Mouse (Mus musculus): ENCODE results near the gene Zfp94. TPM values are rescaled to one million over a fixed set of nuclear protein-coding genes. Genes with fewer than 3 reads are reported as not detected.
A peak's percentile ranks its signal among the peaks of the same experiment; 100 is the strongest.
"Not testable (repeated sequence)": the region's sequence is repeated elsewhere in the genome, so short reads cannot be mapped to it uniquely, and the experiment has no call there.

The Zfp94 gene
- polyA plus RNA-seq, 1 experiment from 2014 or later: 25.9 TPM

DNA sequence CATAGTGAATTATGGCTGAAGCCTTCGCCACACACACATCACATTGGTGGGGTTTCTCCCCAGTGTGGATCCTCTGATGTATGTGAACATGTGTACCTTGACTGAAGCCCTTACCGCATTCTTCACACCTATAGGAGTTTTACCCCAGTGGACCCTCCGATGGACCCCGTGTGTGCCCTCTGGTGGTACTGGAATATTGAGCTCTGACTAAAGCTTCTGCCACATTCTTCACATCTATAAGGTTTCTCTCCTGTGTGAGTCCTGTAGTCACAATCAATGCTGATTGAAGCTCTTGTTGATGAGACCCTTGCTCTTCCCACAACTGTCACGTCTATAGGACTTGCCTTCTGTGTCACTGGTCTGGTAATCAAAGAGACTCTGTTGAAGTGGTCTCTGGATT lies 28.8 kb downstream of the Zfp94 start:
- 88% methylated on average over 5 of the region's 5 CpGs for WGBS
- ATAC-seq: no peak
- no peaks in the 10 kb centered on the region for H3K4me1 ChIP-seq (replicated peaks; ENCODE audit: control insufficient read depth, insufficient read depth, low read length)
- no peak overlapping the region for H3K4me2 ChIP-seq (ENCODE audit: low read length)
- no peak overlapping the region for H3K9ac ChIP-seq (replicated peaks; ENCODE audit: low read depth, low read length)
- peaks cover 32% of the 10 kb centered on the region for H3K36me3 ChIP-seq (ENCODE audit: control insufficient read depth, insufficient read depth)
- no peak overlapping the region for H3K4me3 ChIP-seq (replicated peaks; ENCODE audit: low read length)
- H3K27ac ChIP-seq (ENCODE audit: low read length): no peak overlapping the region
- no peaks in the 10 kb centered on the region for H3K27me3 ChIP-seq (replicated peaks; ENCODE audit: control insufficient read depth, insufficient read depth, low read length)
- no peaks in the 10 kb centered on the region for H3K9me3 ChIP-seq (ENCODE audit: control insufficient read depth, low read length)

DNA sequence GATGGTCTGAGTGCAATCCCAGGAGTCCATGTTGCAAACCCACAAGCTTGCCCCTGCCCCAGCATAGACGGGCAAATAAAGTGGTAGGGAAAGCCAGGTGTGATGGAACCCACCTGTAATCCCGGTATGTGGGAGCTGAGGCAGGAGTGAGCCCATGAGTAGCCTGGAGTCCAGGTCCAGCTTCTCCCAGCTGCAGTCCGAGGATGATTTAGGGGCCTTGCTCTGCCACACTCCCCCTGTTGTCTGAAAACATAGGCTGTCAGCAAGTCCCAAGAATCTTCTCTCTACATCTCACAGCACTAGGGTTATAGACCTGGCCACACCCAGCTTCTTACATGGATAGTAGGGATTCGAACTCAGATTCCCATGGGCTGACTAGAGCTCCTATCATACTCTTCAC lies 29.6 kb downstream of the Zfp94 start:
- Histone ChIP-seq H3K4me1 (replicated peaks; ENCODE audit: control insufficient read depth, insufficient read depth, low read length) (no peaks in the 10 kb centered on the region), H3K4me3 (replicated peaks; ENCODE audit: low read length) (no peak overlapping the region), H3K36me3 (ENCODE audit: control insufficient read depth, insufficient read depth) (peaks cover 24% of the 10 kb centered on the region), H3K27ac (ENCODE audit: low read length) (no peak overlapping the region), H3K9me3 (ENCODE audit: control insufficient read depth, low read length) (no peaks in the 10 kb centered on the region), H3K27me3 (replicated peaks; ENCODE audit: control insufficient read depth, insufficient read depth, low read length) (no peaks in the 10 kb centered on the region), H3K4me2 (ENCODE audit: low read length) (no peak overlapping the region), H3K9ac (replicated peaks; ENCODE audit: low read depth, low read length) (no peak overlapping the region)
- 84% methylated on average over 4 of the region's 4 CpGs for WGBS
- ATAC-seq: no peak

DNA sequence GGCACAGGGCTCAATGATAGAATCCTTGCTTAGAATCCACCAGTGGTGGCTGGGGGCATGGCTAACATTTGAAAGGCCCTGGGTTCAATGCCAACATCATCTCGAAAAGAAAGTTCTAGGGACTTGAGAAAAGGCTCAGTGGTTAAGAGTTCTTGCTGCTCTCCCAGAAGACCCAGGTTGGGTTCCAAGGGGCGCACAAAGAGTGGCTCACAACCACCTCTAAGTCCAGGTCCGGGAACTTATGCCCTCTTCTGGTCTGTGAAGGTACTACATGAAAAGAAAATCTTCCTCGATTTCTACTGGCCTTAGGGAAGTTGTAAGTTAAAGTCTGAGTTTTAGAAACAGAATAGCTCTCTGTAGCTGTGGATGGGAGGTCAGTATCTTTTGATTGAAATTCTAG lies 30.4 kb downstream of the Zfp94 start:
- Histone ChIP-seq H3K9me3 (ENCODE audit: control insufficient read depth, low read length) (no peaks in the 10 kb centered on the region), H3K9ac (replicated peaks; ENCODE audit: low read depth, low read length) (no peak overlapping the region), H3K4me1 (replicated peaks; ENCODE audit: control insufficient read depth, insufficient read depth, low read length) (no peaks in the 10 kb centered on the region), H3K36me3 (ENCODE audit: control insufficient read depth, insufficient read depth) (peaks cover 16% of the 10 kb centered on the region), H3K27ac (ENCODE audit: low read length) (no peak overlapping the region), H3K27me3 (replicated peaks; ENCODE audit: control insufficient read depth, insufficient read depth, low read length) (no peaks in the 10 kb centered on the region), H3K4me2 (ENCODE audit: low read length) (no peak overlapping the region), H3K4me3 (replicated peaks; ENCODE audit: low read length) (no peak overlapping the region)
- 52% methylated on average over 4 of the region's 4 CpGs for WGBS
- ATAC-seq: no peak

DNA sequence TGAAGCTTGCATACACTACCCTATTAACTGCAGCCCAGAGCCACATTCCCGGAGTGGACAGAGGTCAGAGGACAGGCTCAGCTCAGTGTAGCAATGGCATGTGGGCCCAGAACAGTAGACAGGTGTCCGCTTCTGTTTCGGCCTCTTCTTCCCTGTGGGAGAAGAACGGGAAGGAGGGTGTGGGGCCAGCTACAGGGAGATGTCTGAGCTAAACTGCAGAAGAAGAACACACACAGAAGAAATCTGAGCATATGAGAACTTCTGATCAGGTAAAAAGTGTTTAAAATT lies 35.7 kb downstream of the Zfp94 start:
- Histone ChIP-seq H3K4me2 (ENCODE audit: low read length) (no peak overlapping the region), H3K36me3 (ENCODE audit: control insufficient read depth, insufficient read depth) (no peaks in the 10 kb centered on the region), H3K4me1 (replicated peaks; ENCODE audit: control insufficient read depth, insufficient read depth, low read length) (no peaks in the 10 kb centered on the region), H3K27ac (ENCODE audit: low read length) (no peak overlapping the region), H3K9me3 (ENCODE audit: control insufficient read depth, low read length) (no peaks in the 10 kb centered on the region), H3K9ac (replicated peaks; ENCODE audit: low read depth, low read length) (no peak overlapping the region), H3K27me3 (replicated peaks; ENCODE audit: control insufficient read depth, insufficient read depth, low read length) (no peaks in the 10 kb centered on the region), H3K4me3 (replicated peaks; ENCODE audit: low read length) (no peak overlapping the region)
- ATAC-seq: no peak
- 56% methylated on average over 4 of the region's 4 CpGs for WGBS

DNA sequence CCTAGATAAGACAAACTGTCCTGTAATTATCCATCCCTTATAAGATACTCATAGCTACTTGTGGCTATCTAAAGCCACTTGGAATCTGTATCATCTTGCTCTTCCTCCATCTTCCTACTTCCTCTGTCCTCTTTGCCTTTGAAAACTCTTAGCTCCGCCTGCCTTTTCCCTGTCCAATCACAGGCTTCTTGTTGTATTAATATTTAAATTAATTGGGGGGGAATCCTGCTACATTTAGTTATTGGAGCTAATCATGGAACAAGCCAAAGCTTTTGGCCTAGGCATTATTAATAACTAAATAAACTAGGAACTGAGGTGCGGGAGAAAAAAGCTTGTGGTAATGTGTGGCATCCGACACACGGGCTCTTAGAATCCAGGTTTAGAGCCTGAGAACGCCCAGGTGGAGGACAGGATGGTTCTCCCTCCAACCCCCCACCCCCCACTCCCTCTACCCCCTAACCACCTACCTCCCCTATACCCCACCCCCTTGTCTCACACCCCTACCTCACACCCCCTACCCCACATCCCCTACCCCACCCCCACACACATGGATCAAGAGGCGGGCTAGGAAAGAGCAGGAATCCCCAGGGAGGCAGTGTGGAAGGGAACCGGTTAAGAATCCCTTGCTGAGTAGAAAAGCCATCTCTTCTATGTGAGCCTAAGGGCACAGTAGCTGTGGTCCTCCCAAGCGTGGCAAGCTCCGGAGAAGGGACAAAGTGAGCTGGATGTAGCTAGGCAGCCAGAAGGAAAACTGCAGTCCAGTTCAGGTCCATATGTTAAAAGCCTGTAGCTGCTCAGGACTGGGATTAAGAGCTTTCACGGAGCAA lies 36.2 kb downstream of the Zfp94 start:
- no peak for ATAC-seq
- Histone ChIP-seq H3K4me3 (replicated peaks; ENCODE audit: low read length) (no peak overlapping the region), H3K4me1 (replicated peaks; ENCODE audit: control insufficient read depth, insufficient read depth, low read length) (no peaks in the 10 kb centered on the region), H3K9ac (replicated peaks; ENCODE audit: low read depth, low read length) (no peak overlapping the region), H3K36me3 (ENCODE audit: control insufficient read depth, insufficient read depth) (no peaks in the 10 kb centered on the region), H3K27me3 (replicated peaks; ENCODE audit: control insufficient read depth, insufficient read depth, low read length) (no peaks in the 10 kb centered on the region), H3K27ac (ENCODE audit: low read length) (no peak overlapping the region), H3K9me3 (ENCODE audit: control insufficient read depth, low read length) (no peaks in the 10 kb centered on the region), H3K4me2 (ENCODE audit: low read length) (no peak overlapping the region)
- 62% methylated on average over 10 of the region's 10 CpGs for WGBS

DNA sequence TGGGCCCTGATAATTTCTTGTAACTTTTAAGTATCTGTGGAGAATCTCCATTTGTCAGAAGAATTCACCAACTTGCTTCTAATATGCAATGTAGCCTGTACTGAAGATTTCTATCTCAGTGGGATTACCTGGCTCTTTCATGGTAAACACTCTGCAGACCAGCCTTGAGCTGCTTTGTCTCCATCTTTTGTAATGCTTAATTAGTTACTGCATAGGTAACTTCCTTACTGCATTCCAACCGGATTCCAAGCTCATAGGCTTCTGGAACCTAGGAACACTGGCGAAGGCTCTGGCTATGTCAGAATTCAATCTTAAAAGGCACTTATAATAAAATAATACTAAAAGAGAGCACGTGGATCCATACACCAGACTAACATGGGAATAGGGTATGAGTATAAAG lies 37.7 kb downstream of the Zfp94 start:
- H3K9me3 ChIP-seq (ENCODE audit: control insufficient read depth, low read length); H3K4me2 ChIP-seq (ENCODE audit: low read length); ATAC-seq; H3K27me3 ChIP-seq (replicated peaks; ENCODE audit: control insufficient read depth, insufficient read depth, low read length); H3K4me1 ChIP-seq (replicated peaks; ENCODE audit: control insufficient read depth, insufficient read depth, low read length); H3K36me3 ChIP-seq (ENCODE audit: control insufficient read depth, insufficient read depth); H3K27ac ChIP-seq (ENCODE audit: low read length); H3K4me3 ChIP-seq (replicated peaks; ENCODE audit: low read length); H3K9ac ChIP-seq (replicated peaks; ENCODE audit: low read depth, low read length): not testable (repeated sequence)
- WGBS: 81% methylated on average over 3 of the region's 3 CpGs

DNA sequence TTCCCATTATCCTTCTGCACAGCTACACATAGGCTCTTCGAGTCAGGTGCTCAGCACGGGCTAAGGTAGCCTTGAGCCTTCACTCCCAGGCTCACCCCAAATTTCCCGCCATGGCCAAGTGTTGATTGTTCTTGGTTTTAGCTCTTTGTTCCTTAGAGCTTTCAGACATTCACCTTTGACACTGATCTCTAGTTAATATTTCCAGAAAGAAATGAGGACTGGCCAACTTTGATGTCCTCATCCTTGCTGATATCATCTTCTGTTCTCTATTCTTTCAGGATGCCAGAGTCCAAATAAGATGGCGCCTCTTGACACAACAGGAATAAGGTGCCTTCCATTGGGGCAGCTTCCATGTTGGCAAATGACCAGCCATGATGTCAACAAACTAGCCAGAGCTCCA lies 42.0 kb downstream of the Zfp94 start:
- Histone ChIP-seq H3K9me3 (ENCODE audit: control insufficient read depth, low read length) (no peaks in the 10 kb centered on the region), H3K4me1 (replicated peaks; ENCODE audit: control insufficient read depth, insufficient read depth, low read length) (peaks cover 6% of the 10 kb centered on the region), H3K9ac (replicated peaks; ENCODE audit: low read depth, low read length) (no peak overlapping the region), H3K27ac (ENCODE audit: low read length) (no peak overlapping the region), H3K4me3 (replicated peaks; ENCODE audit: low read length) (no peak overlapping the region), H3K4me2 (ENCODE audit: low read length) (no peak overlapping the region), H3K36me3 (ENCODE audit: control insufficient read depth, insufficient read depth) (peaks cover 8% of the 10 kb centered on the region; the same call in 1 of the 2 replicates), H3K27me3 (replicated peaks; ENCODE audit: control insufficient read depth, insufficient read depth, low read length) (no peaks in the 10 kb centered on the region)
- ATAC-seq: no peak
- 98% methylated on average over 4 of the region's 4 CpGs for WGBS

DNA sequence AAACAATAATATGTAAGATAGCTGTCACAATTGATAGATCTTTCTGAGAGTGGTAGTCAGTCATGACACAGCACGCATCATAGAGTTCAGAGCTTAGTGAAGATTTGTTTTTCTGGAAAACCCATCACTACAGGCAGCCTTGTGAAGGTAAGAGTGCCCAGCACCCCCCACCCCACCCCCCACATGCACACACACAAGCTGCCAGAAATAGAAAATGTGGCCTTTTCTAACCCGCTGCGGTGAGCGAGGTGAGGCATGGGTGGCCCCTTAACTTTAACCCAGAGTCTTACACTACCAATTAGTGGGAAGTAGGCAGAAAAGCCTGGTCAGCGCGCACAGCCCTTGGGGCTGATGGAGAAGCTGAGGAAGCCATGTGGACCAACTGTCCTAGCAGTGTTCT lies 45.3 kb downstream of the Zfp94 start:
- no peak overlapping the region for H3K4me2 ChIP-seq (ENCODE audit: low read length)
- no peaks in the 10 kb centered on the region for H3K27me3 ChIP-seq (replicated peaks; ENCODE audit: control insufficient read depth, insufficient read depth, low read length)
- no peaks in the 10 kb centered on the region for H3K9me3 ChIP-seq (ENCODE audit: control insufficient read depth, low read length)
- H3K9ac ChIP-seq (replicated peaks; ENCODE audit: low read depth, low read length): no peak overlapping the region
- ATAC-seq: no peak
- H3K27ac ChIP-seq (ENCODE audit: low read length): no peak overlapping the region
- 91% methylated on average over 6 of the region's 6 CpGs for WGBS
- H3K4me1 ChIP-seq (replicated peaks; ENCODE audit: control insufficient read depth, insufficient read depth, low read length): peaks cover 7% of the 10 kb centered on the region
- H3K4me3 ChIP-seq (replicated peaks; ENCODE audit: low read length): no peak overlapping the region
- H3K36me3 ChIP-seq (ENCODE audit: control insufficient read depth, insufficient read depth): peaks cover 8% of the 10 kb centered on the region; the same call in 1 of the 2 replicates

DNA sequence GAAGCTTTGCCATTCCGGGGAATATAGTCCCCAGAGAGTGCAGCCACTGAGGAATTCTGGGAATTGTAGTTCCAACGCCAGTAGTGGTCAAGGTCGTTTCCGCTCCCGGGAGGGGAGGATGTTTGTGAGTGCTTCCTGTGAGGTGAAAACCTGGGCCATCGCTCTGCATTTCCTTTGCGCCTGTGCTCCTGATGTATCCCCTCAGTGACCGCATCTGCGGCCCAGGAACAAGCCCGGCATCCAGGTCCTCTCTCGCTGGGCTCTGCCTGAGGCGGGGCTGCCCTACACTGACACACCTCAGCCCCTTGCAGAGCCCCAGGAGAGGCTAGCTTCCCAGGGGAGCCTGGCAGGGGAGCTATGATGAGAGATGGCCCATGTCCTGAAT lies 46.2 kb downstream of the Zfp94 start, which contains the start of gene Zfp93:
TSS of gene Zfp93 (plus strand) at position 133 of the 385 bp plus-strand sequence.
- Histone ChIP-seq H3K27ac (ENCODE audit: low read length) (peak within 1 kb of the TSS; percentile 67), H3K9ac (replicated peaks; ENCODE audit: low read depth, low read length) (peak within 1 kb of the TSS; percentile 95), H3K27me3 (replicated peaks; ENCODE audit: control insufficient read depth, insufficient read depth, low read length) (no peaks in the 10 kb centered on the region), H3K4me3 (replicated peaks; ENCODE audit: low read length) (peak within 1 kb of the TSS; percentile 83), H3K36me3 (ENCODE audit: control insufficient read depth, insufficient read depth) (peaks cover 8% of the 10 kb centered on the region; the same call in 1 of the 2 replicates), H3K4me2 (ENCODE audit: low read length) (peak within 1 kb of the TSS; percentile 92), H3K4me1 (replicated peaks; ENCODE audit: control insufficient read depth, insufficient read depth, low read length) (peaks cover 7% of the 10 kb centered on the region), H3K9me3 (ENCODE audit: control insufficient read depth, low read length) (no peaks in the 10 kb centered on the region)
- 0% methylated on average over 12 of the region's 12 CpGs for WGBS
- ATAC-seq: peak; percentile 96

Data from forebrain, embryonic 16.5 days (tissue).